Mouse (Mus musculus): ENCODE results near the gene Rom1. TPM values are rescaled to one million over a fixed set of nuclear protein-coding genes. Genes with fewer than 3 reads are reported as not detected.

Rom1 gene
- polyA plus RNA-seq, 1 experiment = 13.5 TPM

DNA sequence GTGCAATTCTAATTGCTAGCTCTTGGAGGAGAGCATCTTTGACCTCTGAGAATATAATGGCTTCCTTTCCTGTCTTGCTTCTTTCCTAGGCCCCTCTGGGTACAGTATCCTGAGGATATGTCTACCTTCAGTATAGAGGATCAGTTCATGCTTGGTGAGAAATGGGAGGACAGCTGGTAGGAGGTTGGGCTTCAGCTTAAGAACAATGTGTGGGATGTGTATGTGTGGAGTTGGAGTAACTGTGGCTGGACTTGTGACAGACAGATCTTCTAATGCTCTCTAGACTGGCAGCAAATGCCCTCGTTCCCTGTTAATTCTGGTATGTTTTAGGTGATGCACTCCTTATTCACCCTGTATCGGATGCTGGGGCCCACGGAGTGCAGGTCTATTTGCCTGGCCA is 14.9 kb downstream of the Rom1 start:
- DNase-seq = no peak
- WGBS = 95% methylated on average over 3 of the region's 3 CpGs
- Histone ChIP-seq H3K27me3 (ENCODE audit: control insufficient read depth, insufficient read depth, low read length) (no peaks in the 10 kb centered on the region), H3K4me3 (ENCODE audit: control insufficient read depth, insufficient read depth, low read length) (no peak overlapping the region), H3K4me1 (replicated peaks; ENCODE audit: control insufficient read depth, insufficient read depth, low read length) (no peaks in the 10 kb centered on the region), H3K27ac (ENCODE audit: control insufficient read depth, insufficient read depth, low read length) (no peak overlapping the region), H3K36me3 (ENCODE audit: control insufficient read depth, insufficient read depth, low read length) (peaks cover 72% of the 10 kb centered on the region)
- TF ChIP-seq CTCF (IDR thresholded peaks at IDR 0.05; ENCODE audit: borderline replicate concordance, control insufficient read depth, extremely low read depth, insufficient read depth, low read length, poor library complexity) (no peak), POLR2A (IDR thresholded peaks at IDR 0.05; ENCODE audit: control insufficient read depth, extremely low read depth, insufficient read depth, low read length, poor library complexity) (no peak)

DNA sequence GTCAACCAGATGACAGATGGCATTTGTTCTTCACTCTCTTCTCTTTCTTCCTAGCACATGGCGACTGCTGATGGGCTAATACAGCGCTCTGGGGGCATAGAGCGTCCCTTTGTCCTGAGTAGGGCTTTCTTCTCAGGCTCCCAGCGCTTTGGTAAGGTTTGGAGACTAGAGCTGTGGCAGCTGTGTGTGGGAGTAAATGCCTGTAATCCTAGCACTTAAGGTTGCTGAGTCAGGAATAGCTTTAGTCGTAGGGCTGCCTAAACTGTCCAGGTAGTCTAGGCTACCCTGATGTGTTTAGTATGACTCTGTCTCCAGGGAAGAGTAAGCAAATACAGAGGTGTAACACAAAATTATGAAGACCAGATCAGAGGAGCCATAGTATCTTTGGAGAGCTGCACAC is 17.3 kb downstream of the Rom1 start:
- no peaks in the 10 kb centered on the region for H3K4me1 ChIP-seq (replicated peaks; ENCODE audit: control insufficient read depth, insufficient read depth, low read length)
- 99% methylated on average over 5 of the region's 5 CpGs for WGBS
- no peaks in the 10 kb centered on the region for H3K27me3 ChIP-seq (ENCODE audit: control insufficient read depth, insufficient read depth, low read length)
- no peak overlapping the region for H3K27ac ChIP-seq (ENCODE audit: control insufficient read depth, insufficient read depth, low read length)
- H3K36me3 ChIP-seq (ENCODE audit: control insufficient read depth, insufficient read depth, low read length) = peaks cover 96% of the 10 kb centered on the region
- DNase-seq = no peak
- TF ChIP-seq CTCF (IDR thresholded peaks at IDR 0.05; ENCODE audit: borderline replicate concordance, control insufficient read depth, extremely low read depth, insufficient read depth, low read length, poor library complexity) = no peak
- TF ChIP-seq POLR2A (IDR thresholded peaks at IDR 0.05; ENCODE audit: control insufficient read depth, extremely low read depth, insufficient read depth, low read length, poor library complexity) = no peak
- no peak overlapping the region for H3K4me3 ChIP-seq (ENCODE audit: control insufficient read depth, insufficient read depth, low read length)

DNA sequence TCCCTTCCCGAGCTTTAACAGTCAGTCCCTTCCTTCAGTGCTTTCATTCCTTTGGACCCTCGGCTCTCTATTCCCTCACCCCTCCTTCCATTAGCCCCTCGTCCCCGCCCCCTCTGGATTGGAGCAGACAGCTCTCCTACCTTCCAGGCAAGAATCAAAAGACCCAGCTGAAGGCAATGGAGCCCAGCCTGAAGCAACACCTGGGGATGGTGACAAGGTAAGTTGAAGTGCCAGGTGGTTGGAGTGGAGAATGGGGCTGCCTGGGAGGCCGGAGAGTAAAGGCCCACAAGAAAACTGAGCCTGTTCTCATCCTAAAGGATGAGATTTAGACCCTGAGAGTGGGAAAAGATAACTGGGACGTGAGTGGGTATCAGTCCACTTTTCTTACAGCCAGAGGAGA is 20.6 kb downstream of the Rom1 start:
- H3K27ac ChIP-seq (ENCODE audit: control insufficient read depth, insufficient read depth, low read length) = no peak overlapping the region
- H3K4me1 ChIP-seq (replicated peaks; ENCODE audit: control insufficient read depth, insufficient read depth, low read length) = no peaks in the 10 kb centered on the region
- H3K4me3 ChIP-seq (ENCODE audit: control insufficient read depth, insufficient read depth, low read length) = no peak overlapping the region
- no peak for DNase-seq
- peaks cover 96% of the 10 kb centered on the region for H3K36me3 ChIP-seq (ENCODE audit: control insufficient read depth, insufficient read depth, low read length)
- 96% methylated on average over 6 of the region's 6 CpGs for WGBS
- no peak for TF ChIP-seq CTCF (IDR thresholded peaks at IDR 0.05; ENCODE audit: borderline replicate concordance, control insufficient read depth, extremely low read depth, insufficient read depth, low read length, poor library complexity)
- no peak for TF ChIP-seq POLR2A (IDR thresholded peaks at IDR 0.05; ENCODE audit: control insufficient read depth, extremely low read depth, insufficient read depth, low read length, poor library complexity)
- H3K27me3 ChIP-seq (ENCODE audit: control insufficient read depth, insufficient read depth, low read length) = no peaks in the 10 kb centered on the region

DNA sequence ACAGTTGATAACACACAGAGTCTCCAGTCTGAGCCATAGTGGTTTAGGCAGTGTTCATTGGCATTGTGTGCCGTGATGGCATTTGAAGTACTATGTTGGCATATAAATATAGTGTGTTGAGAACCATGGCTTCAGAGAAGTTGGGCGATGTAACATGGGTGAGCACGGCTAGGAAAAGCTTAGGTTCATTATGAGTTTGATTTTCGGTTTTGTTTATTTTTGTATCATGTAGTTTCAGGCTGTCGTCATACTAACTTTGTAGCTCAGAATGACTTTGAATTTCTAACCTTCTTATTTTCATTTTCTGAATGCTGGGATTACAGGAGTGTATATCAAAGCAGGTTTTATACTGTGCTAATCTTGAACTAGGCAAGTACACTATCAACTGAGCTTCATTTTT is 25.7 kb downstream of the Rom1 start:
- H3K4me1 ChIP-seq (replicated peaks; ENCODE audit: control insufficient read depth, insufficient read depth, low read length) = no peaks in the 10 kb centered on the region
- WGBS = 96% methylated on average over 5 of the region's 5 CpGs
- H3K27ac ChIP-seq (ENCODE audit: control insufficient read depth, insufficient read depth, low read length) = no peak overlapping the region
- no peak overlapping the region for H3K4me3 ChIP-seq (ENCODE audit: control insufficient read depth, insufficient read depth, low read length)
- TF ChIP-seq CTCF (IDR thresholded peaks at IDR 0.05; ENCODE audit: borderline replicate concordance, control insufficient read depth, extremely low read depth, insufficient read depth, low read length, poor library complexity) (no peak), POLR2A (IDR thresholded peaks at IDR 0.05; ENCODE audit: control insufficient read depth, extremely low read depth, insufficient read depth, low read length, poor library complexity) (no peak)
- peaks cover 55% of the 10 kb centered on the region for H3K36me3 ChIP-seq (ENCODE audit: control insufficient read depth, insufficient read depth, low read length)
- DNase-seq = no peak
- no peaks in the 10 kb centered on the region for H3K27me3 ChIP-seq (ENCODE audit: control insufficient read depth, insufficient read depth, low read length)

DNA sequence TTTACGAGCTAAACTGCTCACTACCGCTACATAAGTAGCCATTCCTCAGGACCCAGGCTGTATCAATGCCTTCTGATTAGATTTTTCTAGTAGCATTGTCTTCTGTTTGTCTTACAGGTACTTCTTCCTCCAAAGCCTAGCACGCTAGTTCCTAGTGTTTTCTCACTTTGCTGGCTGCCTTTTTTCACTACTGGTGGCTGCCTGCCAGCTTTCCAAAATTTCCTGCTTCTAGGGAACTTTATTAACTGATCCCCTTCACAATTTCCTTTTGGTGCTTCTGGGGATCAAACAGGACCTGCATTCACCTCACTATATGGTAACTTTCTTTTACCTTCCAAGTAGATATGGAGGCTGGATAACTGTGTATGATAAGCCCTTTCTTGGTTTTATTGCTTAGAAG is 30.1 kb downstream of the Rom1 start:
- no peak overlapping the region for H3K4me3 ChIP-seq (ENCODE audit: control insufficient read depth, insufficient read depth, low read length)
- 59% methylated on average over 3 of the region's 3 CpGs for WGBS
- no peak for TF ChIP-seq CTCF (IDR thresholded peaks at IDR 0.05; ENCODE audit: borderline replicate concordance, control insufficient read depth, extremely low read depth, insufficient read depth, low read length, poor library complexity)
- no peak for TF ChIP-seq POLR2A (IDR thresholded peaks at IDR 0.05; ENCODE audit: control insufficient read depth, extremely low read depth, insufficient read depth, low read length, poor library complexity)
- DNase-seq = no peak
- no peaks in the 10 kb centered on the region for H3K27me3 ChIP-seq (ENCODE audit: control insufficient read depth, insufficient read depth, low read length)
- H3K36me3 ChIP-seq (ENCODE audit: control insufficient read depth, insufficient read depth, low read length) = peaks cover 17% of the 10 kb centered on the region
- no peak overlapping the region for H3K27ac ChIP-seq (ENCODE audit: control insufficient read depth, insufficient read depth, low read length)
- peaks cover 9% of the 10 kb centered on the region for H3K4me1 ChIP-seq (replicated peaks; ENCODE audit: control insufficient read depth, insufficient read depth, low read length)

DNA sequence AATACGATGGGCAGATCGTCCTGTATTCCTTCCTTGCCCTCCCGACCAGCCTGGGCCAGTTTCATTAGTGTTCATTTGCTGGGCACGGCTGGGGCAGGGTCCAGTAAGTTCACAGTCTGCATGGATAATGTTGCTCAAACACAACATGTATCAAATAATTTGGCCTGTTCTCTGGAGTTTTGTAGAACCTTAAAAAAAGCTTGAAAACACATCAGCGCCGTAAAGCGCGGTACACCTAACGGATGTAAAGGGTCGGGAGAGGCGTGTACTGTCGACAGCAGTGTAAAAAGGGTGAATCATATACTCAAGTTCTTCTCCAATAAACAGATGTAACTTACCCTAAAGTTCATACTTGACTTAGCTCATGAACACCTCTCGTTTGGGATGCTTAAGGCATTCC is 30.6 kb downstream of the Rom1 start:
- 2% methylated on average over 13 of the region's 13 CpGs for WGBS
- DNase-seq = no peak
- no peaks in the 10 kb centered on the region for H3K27me3 ChIP-seq (ENCODE audit: control insufficient read depth, insufficient read depth, low read length)
- peaks cover 12% of the 10 kb centered on the region for H3K4me1 ChIP-seq (replicated peaks; ENCODE audit: control insufficient read depth, insufficient read depth, low read length)
- H3K4me3 ChIP-seq (ENCODE audit: control insufficient read depth, insufficient read depth, low read length) = peak overlapping the region; percentile 81
- peaks cover 14% of the 10 kb centered on the region for H3K36me3 ChIP-seq (ENCODE audit: control insufficient read depth, insufficient read depth, low read length)
- H3K27ac ChIP-seq (ENCODE audit: control insufficient read depth, insufficient read depth, low read length) = peak overlapping the region; percentile 75
- TF ChIP-seq CTCF (IDR thresholded peaks at IDR 0.05; ENCODE audit: borderline replicate concordance, control insufficient read depth, extremely low read depth, insufficient read depth, low read length, poor library complexity) = no peak
- no peak for TF ChIP-seq POLR2A (IDR thresholded peaks at IDR 0.05; ENCODE audit: control insufficient read depth, extremely low read depth, insufficient read depth, low read length, poor library complexity)

DNA sequence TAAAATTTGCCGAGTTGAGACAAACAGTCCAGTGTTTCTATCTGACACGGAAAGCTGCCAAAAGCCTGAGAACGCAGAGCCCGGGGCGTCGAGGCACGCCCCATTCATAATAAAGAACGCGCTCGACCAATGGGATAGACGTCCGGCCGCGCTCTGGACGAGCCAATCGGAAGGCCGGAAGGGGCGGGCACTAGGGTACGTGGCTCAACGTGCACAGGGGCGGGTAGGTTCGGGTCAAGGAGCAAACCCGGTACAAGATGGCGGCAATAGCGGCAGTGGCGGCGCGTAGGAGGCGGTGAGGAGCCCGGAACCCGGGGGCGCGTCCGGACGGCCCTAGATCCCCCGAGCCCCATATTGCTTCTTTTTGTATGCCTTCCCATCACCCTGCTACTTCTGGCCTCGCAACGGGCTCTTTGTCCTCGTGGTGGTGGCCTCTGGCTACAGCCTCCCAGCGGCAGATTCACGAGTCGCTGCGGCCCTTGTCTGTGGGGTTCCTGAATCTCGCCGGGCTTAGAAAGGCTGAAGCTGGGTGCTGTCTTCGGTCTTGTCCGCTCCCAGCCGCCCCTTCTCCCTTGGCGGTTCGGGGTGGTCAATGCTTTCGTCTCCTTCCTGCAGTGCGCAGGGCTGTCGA is 31.2 kb downstream of the Rom1 start, which contains the start of gene Ganab:
Ganab (plus strand) TSS at position 207 of the 631 bp plus-strand sequence.
- DNase-seq = peak; percentile 94
- under 1% methylated on average over 53 of the region's 53 CpGs for WGBS
- H3K27ac ChIP-seq (ENCODE audit: control insufficient read depth, insufficient read depth, low read length) = peak within 1 kb of the TSS; percentile 75
- H3K4me1 ChIP-seq (replicated peaks; ENCODE audit: control insufficient read depth, insufficient read depth, low read length) = peaks cover 13% of the 10 kb centered on the region
- H3K27me3 ChIP-seq (ENCODE audit: control insufficient read depth, insufficient read depth, low read length) = no peaks in the 10 kb centered on the region
- peaks cover 8% of the 10 kb centered on the region for H3K36me3 ChIP-seq (ENCODE audit: control insufficient read depth, insufficient read depth, low read length)
- peak within 1 kb of the TSS; percentile 81 for H3K4me3 ChIP-seq (ENCODE audit: control insufficient read depth, insufficient read depth, low read length)
- 0 out of 2 replicates have a peak, but pooled peaks have one; percentile 31 for TF ChIP-seq CTCF (IDR thresholded peaks at IDR 0.05; ENCODE audit: borderline replicate concordance, control insufficient read depth, extremely low read depth, insufficient read depth, low read length, poor library complexity)
- no peak; the same call in none of the 2 replicates for TF ChIP-seq POLR2A (IDR thresholded peaks at IDR 0.05; ENCODE audit: control insufficient read depth, extremely low read depth, insufficient read depth, low read length, poor library complexity)
